Mouse (Mus musculus) hindbrain, embryonic 16.5 days (tissue): ENCODE measurements around the gene Luzp1. TPM values are rescaled to one million over a fixed set of nuclear protein-coding genes. Genes with fewer than 3 reads are reported as not detected.
A peak's percentile ranks its signal among the peaks of the same experiment; 100 is the strongest.

ENCODE experiments used
- ATAC-seq: fragments of 200-750 bp; cut with Nextera tagmentation; 2 replicates; pipeline ENCODE4 v1.8.0; 2017; ENCODE audit warnings: moderate TSS enrichment, moderate library complexity
- H3K27ac ChIP-seq: fragments of 300-500 bp; sonication (generic); 2 replicates; pipeline ENCODE4 v1.5.1; 2014; ENCODE audit warnings: low read depth, mild to moderate bottlenecking, control low read depth, low read length, moderate library complexity
- H3K27me3 ChIP-seq: fragments of 300-500 bp; sonication (generic); replicated peaks from 2 replicates; pipeline ENCODE4 v1.6.1; 2014; ENCODE audit warnings: low read length; ENCODE audit not compliant: control insufficient read depth, insufficient read depth
- H3K36me3 ChIP-seq: fragments of 300-500 bp; sonication (generic); 2 replicates; pipeline ENCODE4 v1.6.1; 2014; ENCODE audit warnings: mild to moderate bottlenecking, low read length, moderate library complexity, mixed read lengths; ENCODE audit not compliant: control insufficient read depth, insufficient read depth
- H3K4me1 ChIP-seq: fragments of 300-500 bp; sonication (generic); 2 replicates; pipeline ENCODE4 v1.6.1; 2014; ENCODE audit warnings: low read depth, low read length; ENCODE audit not compliant: control insufficient read depth, insufficient read depth
- H3K4me2 ChIP-seq: fragments of 300-500 bp; sonication (generic); 2 replicates; pipeline ENCODE4 v1.6.1; 2014; ENCODE audit warnings: mild to moderate bottlenecking, low read length, control low read depth, moderate library complexity
- H3K4me3 ChIP-seq: fragments of 300-500 bp; sonication (generic); 2 replicates; pipeline ENCODE4 v1.5.1; 2014; ENCODE audit warnings: mild to moderate bottlenecking, low read length, control low read depth, moderate library complexity
- H3K9ac ChIP-seq: fragments of 300-500 bp; sonication (generic); 2 replicates; pipeline ENCODE4 v1.6.1; 2014; ENCODE audit warnings: low read depth, mild to moderate bottlenecking, control low read depth, low read length, moderate library complexity
- H3K9me3 ChIP-seq: fragments of 300-500 bp; sonication (generic); 2 replicates; pipeline ENCODE4 v1.6.1; 2014; ENCODE audit warnings: mild to moderate bottlenecking, low read length, moderate library complexity; ENCODE audit not compliant: control insufficient read depth
- WGBS: fragments of 180-500 bp; shearing (Covaris S2); extraction: QIAGEN DNeasy Blood & Tissue Kit; methylation state at CpG from one replicate; pipeline ENCODE4 v1.1.7; 2014; 5-methylcytosine and 5-hydroxymethylcytosine counted together
- polyA plus RNA-seq: library from polyadenylated mRNA; unstranded; fragments of >200 nt; fragmentation: Nextera tagmentation; extraction: Ambion mirVana; gene quantifications from 2 replicates; pipeline ENCODE4 v1.2.1, GENCODE M21; 2015

The Luzp1 gene
- polyA plus RNA-seq: 55.5 and 63.4 TPM in 2 replicates

GRCm38 (mm10) chr4:136469371-136469903 is at the start of gene Luzp1:
Gene Luzp1, plus strand, starts transcription at chr4:136469761.
- 1% methylated on average over 36 of the region's 36 CpGs for WGBS
- peak; percentile 94 for ATAC-seq
- Histone ChIP-seq H3K27me3 (no peaks in the 10 kb centered on the region; the same call in none of the 2 replicates), H3K4me1 (peaks cover 17% of the 10 kb centered on the region), H3K4me3 (peak within 1 kb of the TSS; percentile 92), H3K36me3 (no peaks in the 10 kb centered on the region), H3K4me2 (peak within 1 kb of the TSS; percentile 66), H3K27ac (peak within 1 kb of the TSS; percentile 95), H3K9ac (peak within 1 kb of the TSS; percentile 90), H3K9me3 (no peaks in the 10 kb centered on the region)

GRCm38 (mm10) chr4:136423224-136423623 is 46.3 kb upstream of the Luzp1 start, which contains the start of gene Htr1d:
Gene Htr1d, plus strand, starts transcription at chr4:136423524.
- Histone ChIP-seq H3K9me3 (no peaks in the 10 kb centered on the region), H3K36me3 (no peaks in the 10 kb centered on the region), H3K4me1 (peaks cover 12% of the 10 kb centered on the region), H3K9ac (peak within 1 kb of the TSS; percentile 64), H3K27ac (no peak within 1 kb of the TSS), H3K4me3 (peak within 1 kb of the TSS; percentile 52), H3K4me2 (peak within 1 kb of the TSS; percentile 91), H3K27me3 (peaks cover 10% of the 10 kb centered on the region)
- 70% methylated on average over 9 of the region's 9 CpGs for WGBS
- no peak for ATAC-seq

GRCm38 (mm10) chr4:136424120-136424999 is 45.2 kb upstream of the Luzp1 start:
- Histone ChIP-seq H3K4me3 (peak overlapping the region; percentile 52), H3K36me3 (no peaks in the 10 kb centered on the region), H3K4me1 (peaks cover 9% of the 10 kb centered on the region), H3K9me3 (no peaks in the 10 kb centered on the region), H3K9ac (peak overlapping the region; percentile 64), H3K27ac (no peak overlapping the region), H3K4me2 (peak overlapping the region; percentile 91), H3K27me3 (peaks cover 10% of the 10 kb centered on the region)
- whole genome bisulfite sequencing: under 1% methylated on average over 66 of the region's 70 CpGs
- peak; percentile 46 for ATAC-seq

GRCm38 (mm10) chr4:136425000-136425288 is 44.6 kb upstream of the Luzp1 start:
- peak overlapping the region; percentile 91 for H3K4me2 ChIP-seq
- peak overlapping the region; percentile 52 for H3K4me3 ChIP-seq
- no peak for ATAC-seq
- peaks cover 9% of the 10 kb centered on the region for H3K4me1 ChIP-seq
- 1% methylated on average over 15 of the region's 15 CpGs for WGBS
- no peaks in the 10 kb centered on the region for H3K36me3 ChIP-seq
- peak overlapping the region; percentile 64 for H3K9ac ChIP-seq
- H3K27me3 ChIP-seq: peaks cover 10% of the 10 kb centered on the region
- H3K9me3 ChIP-seq: no peaks in the 10 kb centered on the region
- no peak overlapping the region for H3K27ac ChIP-seq

GRCm38 (mm10) chr4:136430609-136431375 is 38.8 kb upstream of the Luzp1 start:
- WGBS: 27% methylated on average over 10 of the region's 11 CpGs
- no peaks in the 10 kb centered on the region; the same call in 1 of the 2 replicates for H3K27me3 ChIP-seq
- H3K4me1 ChIP-seq: peaks cover 8% of the 10 kb centered on the region
- H3K4me3 ChIP-seq: no peak overlapping the region
- H3K9ac ChIP-seq: peak overlapping the region; percentile 11; the same call in 1 of the 2 replicates
- no peak overlapping the region for H3K27ac ChIP-seq
- H3K36me3 ChIP-seq: no peaks in the 10 kb centered on the region
- H3K9me3 ChIP-seq: no peaks in the 10 kb centered on the region
- H3K4me2 ChIP-seq: no peak overlapping the region
- no peak for ATAC-seq

GRCm38 (mm10) chr4:136431376-136431693 is 38.2 kb upstream of the Luzp1 start:
- Histone ChIP-seq H3K4me1 (peaks cover 8% of the 10 kb centered on the region), H3K4me3 (no peak overlapping the region), H3K36me3 (no peaks in the 10 kb centered on the region), H3K27me3 (no peaks in the 10 kb centered on the region; the same call in 1 of the 2 replicates), H3K4me2 (no peak overlapping the region), H3K27ac (no peak overlapping the region), H3K9ac (no peak overlapping the region), H3K9me3 (no peaks in the 10 kb centered on the region)
- 0% methylated on average over 3 of the region's 3 CpGs for WGBS
- ATAC-seq: no peak

- WGBS: 91% methylated on average over 4 of the region's 4 CpGs
- no peaks in the 10 kb centered on the region for H3K36me3 ChIP-seq
- ATAC-seq: no peak
Observed at GRCm38 (mm10) chr4:136434029-136434428, 35.5 kb upstream of the Luzp1 start.

GRCm38 (mm10) chr4:136439106-136439505 is 30.5 kb upstream of the Luzp1 start:
- Histone ChIP-seq H3K27ac (no peak overlapping the region), H3K9ac (no peak overlapping the region), H3K4me3 (no peak overlapping the region), H3K4me2 (no peak overlapping the region), H3K36me3 (no peaks in the 10 kb centered on the region), H3K27me3 (no peaks in the 10 kb centered on the region), H3K4me1 (no peaks in the 10 kb centered on the region), H3K9me3 (no peaks in the 10 kb centered on the region)
- ATAC-seq: no peak
- whole genome bisulfite sequencing: 80% methylated on average over 4 of the region's 4 CpGs

More at GRCm38 (mm10) chr4:136434029-136434428, 35.5 kb upstream of the Luzp1 start:
- H3K4me3 ChIP-seq: no peak overlapping the region
- H3K9me3 ChIP-seq: no peaks in the 10 kb centered on the region
- no peaks in the 10 kb centered on the region for H3K27me3 ChIP-seq
- H3K27ac ChIP-seq: no peak overlapping the region
- no peak overlapping the region for H3K9ac ChIP-seq
- no peak overlapping the region for H3K4me2 ChIP-seq
- peaks cover 8% of the 10 kb centered on the region for H3K4me1 ChIP-seq
